Mouse (Mus musculus): ENCODE data around the gene Gm4312. TPM values are rescaled to one million over a fixed set of nuclear protein-coding genes. Genes with fewer than 3 reads are reported as not detected.
"Not testable (repeated sequence)": the region's sequence is repeated elsewhere in the genome, so short reads cannot be mapped to it uniquely, and the experiment has no call there.

Gene Gm4312
- polyA plus RNA-seq, 1 experiment from 2014 or later: not detected

- not testable (repeated sequence) for H3K4me1 ChIP-seq (replicated peaks; ENCODE audit: control insufficient read depth, insufficient read depth, low read length); H3K9me3 ChIP-seq (ENCODE audit: control insufficient read depth); H3K36me3 ChIP-seq (ENCODE audit: control insufficient read depth, insufficient read depth); H3K4me3 ChIP-seq (ENCODE audit: low read depth, low read length); H3K27ac ChIP-seq (ENCODE audit: low read depth, low read length); H3K4me2 ChIP-seq (replicated peaks; ENCODE audit: low read depth); ATAC-seq; H3K27me3 ChIP-seq (replicated peaks; ENCODE audit: control insufficient read depth, insufficient read depth, low read length); H3K9ac ChIP-seq (ENCODE audit: low read depth, low read length)
- no CpG with 5 or more reads among the region's 2 CpGs for WGBS
Observed at GRCm38 (mm10) chr10:100335376-100335775, 47.0 kb downstream of the Gm4312 start, which contains the start of gene Gm4301. Gene Gm4301 (plus strand): TSS chr10:100335676.

Other genes starting within 250 kb of the Gm4312 start
- not detected in 2 replicates for gene Gm4301, start 46.9 kb downstream of the Gm4312 start, polyA plus RNA-seq (2015; fragmentation: Nextera tagmentation; extraction: Ambion mirVana)
- gene Gm4302, start 41.7 kb downstream of the Gm4312 start, polyA plus RNA-seq (2015; fragmentation: Nextera tagmentation; extraction: Ambion mirVana): not detected in 2 replicates
- not detected in 2 replicates for gene Gm4303, start 36.6 kb downstream of the Gm4312 start, polyA plus RNA-seq (2015; fragmentation: Nextera tagmentation; extraction: Ambion mirVana)
- not detected in 2 replicates for gene Gm4305, start 31.5 kb downstream of the Gm4312 start, polyA plus RNA-seq (2015; fragmentation: Nextera tagmentation; extraction: Ambion mirVana)
- gene Gm4307, start 21.2 kb downstream of the Gm4312 start, polyA plus RNA-seq (2015; fragmentation: Nextera tagmentation; extraction: Ambion mirVana): not detected in 2 replicates
- 4.5 and 5.9 TPM in 2 replicates for gene Tmtc3, start 104.8 kb upstream of the Gm4312 start, polyA plus RNA-seq (2015; fragmentation: Nextera tagmentation; extraction: Ambion mirVana)
- gene Cep290, start 105.0 kb upstream of the Gm4312 start, polyA plus RNA-seq (2015; fragmentation: Nextera tagmentation; extraction: Ambion mirVana): 1.6 and 1.7 TPM in 2 replicates
- 3.6 TPM in 2 replicates for gene 4930430F08Rik, start 207.9 kb upstream of the Gm4312 start, polyA plus RNA-seq (2015; fragmentation: Nextera tagmentation; extraction: Ambion mirVana)
- gene 1700017N19Rik, start 207.9 kb upstream of the Gm4312 start, polyA plus RNA-seq (2015; fragmentation: Nextera tagmentation; extraction: Ambion mirVana): not detected in 2 replicates